In the genomic region with DNA sequence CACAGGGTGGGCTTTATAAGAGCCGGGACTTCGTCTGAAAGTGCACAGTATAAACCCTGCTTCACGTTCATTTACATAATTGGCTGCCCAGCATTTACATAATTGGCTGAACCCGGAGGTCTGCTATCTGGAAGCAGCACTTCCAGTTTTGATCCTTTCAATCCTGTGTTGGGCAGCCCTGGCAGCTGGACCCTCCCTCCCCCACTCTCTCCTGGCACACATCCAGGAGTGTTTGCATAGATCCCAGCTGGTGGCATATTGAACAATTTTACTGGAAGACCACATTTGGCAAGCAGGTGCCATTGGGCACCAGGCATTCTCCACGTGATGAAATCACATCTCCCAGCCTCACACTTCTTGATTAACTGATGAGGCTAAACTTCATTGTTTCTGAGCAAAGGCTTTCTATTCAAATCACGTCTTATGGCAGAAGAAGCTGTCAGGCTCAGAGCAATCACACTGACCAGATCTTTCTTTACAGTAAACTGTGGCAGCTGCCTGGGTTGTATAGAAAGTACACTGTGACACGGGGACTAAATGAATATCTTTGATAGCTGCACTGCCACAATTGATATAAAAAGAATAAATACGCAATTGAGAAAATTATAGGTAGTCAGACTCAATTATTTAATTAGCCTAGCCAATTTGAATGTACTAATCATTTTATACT, we compare ENCODE assay signal across 8 mouse cellular contexts. TPM values are rescaled to one million over a fixed set of nuclear protein-coding genes. Genes with fewer than 3 reads are reported as not detected.
A peak's percentile ranks its signal among the peaks of the same experiment; 100 is the strongest.
DNase-seq lines count a peak whose midpoint lies in the region; ATAC-seq lines count a peak whose summit lies in the region.

No protein-coding gene starts in this region.

- no peaks in the 10 kb centered on the region for H3K4me1 ChIP-seq in lung, embryonic 15.5 days
- H3K4me1 ChIP-seq in hindbrain, embryonic 13.5 days (replicated peaks) = peaks cover 25% of the 10 kb centered on the region
- peaks cover 12% of the 10 kb centered on the region for H3K4me1 ChIP-seq in neural tube, embryonic 12.5 days

- H3K9me3 ChIP-seq in lung, embryonic 15.5 days = no peaks in the 10 kb centered on the region
- no peaks in the 10 kb centered on the region for H3K9me3 ChIP-seq in hindbrain, embryonic 13.5 days
- no peaks in the 10 kb centered on the region for H3K9me3 ChIP-seq in neural tube, embryonic 12.5 days

- no peak overlapping the region for H3K4me2 ChIP-seq in lung, embryonic 15.5 days
- peak overlapping the region; percentile 42 for H3K4me2 ChIP-seq in hindbrain, embryonic 13.5 days
- peak overlapping the region; percentile 40 for H3K4me2 ChIP-seq in neural tube, embryonic 12.5 days (replicated peaks)

- H3K36me3 ChIP-seq in lung, embryonic 15.5 days = no peaks in the 10 kb centered on the region
- H3K36me3 ChIP-seq in hindbrain, embryonic 13.5 days = no peaks in the 10 kb centered on the region
- no peaks in the 10 kb centered on the region for H3K36me3 ChIP-seq in neural tube, embryonic 12.5 days

- H3K9ac ChIP-seq in lung, embryonic 15.5 days = no peak overlapping the region
- no peak overlapping the region for H3K9ac ChIP-seq in hindbrain, embryonic 13.5 days
- no peak overlapping the region for H3K9ac ChIP-seq in neural tube, embryonic 12.5 days

- ATAC-seq in lung, embryonic 15.5 days (ENCODE audit: borderline replicate concordance, extremely low read depth, low FRiP score, low TSS enrichment) = peak; percentile 35; the same call in 1 of the 2 replicates
- peak; percentile 95 for ATAC-seq in hindbrain, embryonic 13.5 days (ENCODE audit: low FRiP score)
- peak; percentile 97 for ATAC-seq in neural tube, embryonic 12.5 days (ENCODE audit: low FRiP score, low read depth)
- no peak for ATAC-seq in megakaryocyte-erythroid progenitor cell, adult 5-6 weeks (replicated peaks; ENCODE audit: low FRiP score, low TSS enrichment, poor library complexity, severe bottlenecking)

- no peaks in the 10 kb centered on the region; the same call in 1 of the 2 replicates for H3K27me3 ChIP-seq in lung, embryonic 15.5 days
- no peaks in the 10 kb centered on the region for H3K27me3 ChIP-seq in hindbrain, embryonic 13.5 days
- H3K27me3 ChIP-seq in neural tube, embryonic 12.5 days (replicated peaks) = no peaks in the 10 kb centered on the region; the same call in 1 of the 2 replicates

- no peak overlapping the region for H3K4me3 ChIP-seq in lung, embryonic 15.5 days
- peak overlapping the region; percentile 14; the same call in 1 of the 2 replicates for H3K4me3 ChIP-seq in hindbrain, embryonic 13.5 days
- no peak overlapping the region for H3K4me3 ChIP-seq in neural tube, embryonic 12.5 days

- no peak for DNase-seq in lung, adult 18-20 months
- DNase-seq in cerebellum, postnatal 4 days (ENCODE audit: low spot score in 2 of 2) = peak; percentile 81 to 94
- DNase-seq in layer of hippocampus, postnatal 14 days (ENCODE audit: low spot score in 2 of 2) = peak; percentile 67 to 89
- DNase-seq in thymus, postnatal 36 days = no peak

- whole genome bisulfite sequencing in lung, embryonic 15.5 days = 36% methylated on average over 8 of the region's 8 CpGs
- 15% methylated on average over 8 of the region's 8 CpGs for WGBS in hindbrain, embryonic 13.5 days
- WGBS in neural tube, embryonic 12.5 days = 22% methylated on average over 8 of the region's 8 CpGs

- no peak overlapping the region for H3K27ac ChIP-seq in lung, embryonic 15.5 days
- H3K27ac ChIP-seq in hindbrain, embryonic 13.5 days = peak overlapping the region; percentile 88
- no peak overlapping the region for H3K27ac ChIP-seq in neural tube, embryonic 12.5 days

RNA-seq across cellular contexts. Expression of gene Ngly1, which starts 48.0 kb away (rescaled TPM):
- 33.9 and 35.5 TPM in 2 replicates for polyA plus RNA-seq in lung, embryonic 15.5 days (2015; fragmentation: Nextera tagmentation; extraction: Ambion mirVana)
- 26.3 and 27.0 TPM in 2 replicates for polyA plus RNA-seq in hindbrain, embryonic 13.5 days (2015; fragmentation: Nextera tagmentation; extraction: Ambion mirVana)
- total RNA-seq in layer of hippocampus, postnatal 14 days (2021) = 10 to 100 TPM; 32.2 to 32.6 TPM
- polyA plus RNA-seq in neural tube, embryonic 12.5 days (2016; fragmentation: Nextera tagmentation; extraction: Ambion mirVana) = 21.1 and 22.6 TPM in 2 replicates
- total RNA-seq in megakaryocyte-erythroid progenitor cell, adult 5-6 weeks (2014; fragmentation: Nextera tagmentation) = 54.2 and 55.1 TPM in 2 replicates
- total RNA-seq in megakaryocyte-erythroid progenitor cell, adult 5-6 weeks (2017) = 47.7 and 57.5 TPM in 2 replicates

RNA-seq across cellular contexts. Expression of gene Oxsm, which starts 48.5 kb away (rescaled TPM):
- polyA plus RNA-seq in lung, embryonic 15.5 days (2015; fragmentation: Nextera tagmentation; extraction: Ambion mirVana) = 2.0 and 3.0 TPM in 2 replicates
- 1.1 and 1.8 TPM in 2 replicates for polyA plus RNA-seq in hindbrain, embryonic 13.5 days (2015; fragmentation: Nextera tagmentation; extraction: Ambion mirVana)
- total RNA-seq in layer of hippocampus, postnatal 14 days (2021) = 1 to 10 TPM; 9.1 to 9.9 TPM
- 0.99 and 1.5 TPM in 2 replicates for polyA plus RNA-seq in neural tube, embryonic 12.5 days (2016; fragmentation: Nextera tagmentation; extraction: Ambion mirVana)
- 6.3 and 11.8 TPM in 2 replicates for total RNA-seq in megakaryocyte-erythroid progenitor cell, adult 5-6 weeks (2014; fragmentation: Nextera tagmentation)
- total RNA-seq in megakaryocyte-erythroid progenitor cell, adult 5-6 weeks (2017) = 8.4 and 9.7 TPM in 2 replicates

Comparison
In these comparisons a context has a peak if more than half of its experiments do, and no peak if none do; other contexts are left out.
1. DNase-seq: peak in cerebellum, postnatal 4 days (2 of 2) and layer of hippocampus, postnatal 14 days (2 of 2); none in lung, adult 18-20 months (0 of 2) and thymus, postnatal 36 days (0 of 2).